Mouse (Mus musculus): Measurements from ENCODE around the gene Gys2. TPM values are rescaled to one million over a fixed set of nuclear protein-coding genes. Genes with fewer than 3 reads are reported as not detected.
A peak's percentile ranks its signal among the peaks of the same experiment; 100 is the strongest.

The Gys2 gene
- polyA plus RNA-seq, 1 experiment from 2014 or later, result 0.11 TPM

DNA sequence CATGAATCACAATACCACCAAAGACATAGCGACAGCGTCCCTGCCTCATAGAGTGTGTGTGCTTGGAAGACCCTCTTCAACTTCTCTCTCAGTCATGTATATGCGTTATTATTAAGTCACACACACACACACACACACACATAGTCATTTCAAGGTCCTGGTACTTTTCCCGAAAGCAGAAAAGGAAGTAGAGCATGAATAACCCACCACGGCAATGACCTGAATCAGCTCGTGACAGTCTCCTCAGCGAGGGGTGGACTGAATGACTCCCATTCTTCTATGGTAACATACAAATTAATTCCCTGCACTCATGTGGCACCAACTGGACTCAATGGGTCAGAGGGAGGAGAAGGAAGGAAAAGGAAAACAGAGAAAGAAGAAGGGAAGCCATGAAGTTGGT is 47.9 kb downstream of the Gys2 start:
- no peak overlapping the region for H3K4me3 ChIP-seq (ENCODE audit: low read length)
- no peak for ATAC-seq (replicated peaks; ENCODE audit: extremely low read depth, insufficient read depth, low FRiP score)
- 71% methylated on average over 7 of the region's 7 CpGs for WGBS

DNA sequence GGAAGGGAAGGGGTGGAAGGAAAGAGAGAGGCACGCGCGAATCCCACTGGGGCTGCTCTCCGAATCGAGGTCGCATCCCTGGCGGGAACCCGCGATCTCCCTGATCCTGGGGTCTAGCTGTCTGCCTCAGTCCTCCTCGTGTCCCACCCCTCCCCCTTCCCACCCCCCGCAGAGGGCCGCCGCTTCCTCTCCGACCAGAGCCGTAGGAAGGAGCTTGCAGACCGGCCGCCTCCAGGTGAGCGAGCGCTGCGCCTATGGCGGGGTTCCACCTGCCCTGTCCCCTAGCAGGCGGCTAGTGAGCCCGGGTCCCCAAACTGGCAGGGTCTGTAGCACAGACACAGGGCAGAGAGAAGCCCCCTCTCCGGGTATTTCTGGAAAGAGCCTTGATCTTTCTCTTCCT is 58.3 kb downstream of the Gys2 start:
- no peaks in the 10 kb centered on the region for H3K36me3 ChIP-seq (ENCODE audit: control insufficient read depth, insufficient read depth)
- peaks cover 3% of the 10 kb centered on the region; the same call in 1 of the 2 replicates for H3K4me1 ChIP-seq (ENCODE audit: control insufficient read depth, insufficient read depth, low read length)
- peak overlapping the region; percentile 62 for H3K4me2 ChIP-seq (ENCODE audit: low read depth, low read length)
- H3K9ac ChIP-seq (ENCODE audit: low read length), result no peak overlapping the region
- ATAC-seq (replicated peaks; ENCODE audit: extremely low read depth, insufficient read depth, low FRiP score), result no peak
- WGBS, result 1% methylated on average over 24 of the region's 24 CpGs
- H3K27me3 ChIP-seq (ENCODE audit: control insufficient read depth, insufficient read depth, low read length), result peaks cover 25% of the 10 kb centered on the region
- H3K9me3 ChIP-seq (replicated peaks; ENCODE audit: control insufficient read depth, low read length), result no peaks in the 10 kb centered on the region
- no peak overlapping the region for H3K27ac ChIP-seq (ENCODE audit: low read length)
- H3K4me3 ChIP-seq (ENCODE audit: low read length), result peak overlapping the region; percentile 42

More for the DNA sequence above, 47.9 kb downstream of the Gys2 start:
- Histone ChIP-seq H3K27ac (ENCODE audit: low read length) (no peak overlapping the region), H3K4me2 (ENCODE audit: low read depth, low read length) (no peak overlapping the region), H3K9me3 (replicated peaks; ENCODE audit: control insufficient read depth, low read length) (no peaks in the 10 kb centered on the region), H3K4me1 (ENCODE audit: control insufficient read depth, insufficient read depth, low read length) (no peaks in the 10 kb centered on the region), H3K36me3 (ENCODE audit: control insufficient read depth, insufficient read depth) (no peaks in the 10 kb centered on the region), H3K27me3 (ENCODE audit: control insufficient read depth, insufficient read depth, low read length) (no peaks in the 10 kb centered on the region), H3K9ac (ENCODE audit: low read length) (no peak overlapping the region)

DNA sequence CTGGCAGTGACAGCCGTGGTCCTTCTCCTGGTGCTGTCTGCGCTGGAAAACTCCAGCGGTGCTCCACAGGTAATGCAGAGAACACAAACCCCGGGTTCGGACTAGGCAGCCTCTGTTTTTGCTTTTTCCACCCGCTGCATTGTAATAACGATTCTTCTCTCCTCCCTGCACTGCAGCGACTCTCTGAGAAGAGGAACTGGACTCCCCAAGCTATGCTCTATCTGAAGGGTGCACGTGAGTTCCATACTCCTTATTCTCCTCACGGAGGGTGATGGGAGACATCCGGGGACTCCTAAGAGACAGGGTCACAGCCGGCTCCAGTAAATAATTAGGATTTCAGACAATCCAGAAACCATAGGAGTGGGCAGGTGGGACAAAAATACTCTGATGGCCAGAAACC is 59.1 kb downstream of the Gys2 start:
- Histone ChIP-seq H3K9me3 (replicated peaks; ENCODE audit: control insufficient read depth, low read length) (no peaks in the 10 kb centered on the region), H3K4me2 (ENCODE audit: low read depth, low read length) (no peak overlapping the region), H3K4me3 (ENCODE audit: low read length) (no peak overlapping the region), H3K27ac (ENCODE audit: low read length) (no peak overlapping the region), H3K4me1 (ENCODE audit: control insufficient read depth, insufficient read depth, low read length) (peaks cover 3% of the 10 kb centered on the region; the same call in 1 of the 2 replicates), H3K36me3 (ENCODE audit: control insufficient read depth, insufficient read depth) (no peaks in the 10 kb centered on the region), H3K27me3 (ENCODE audit: control insufficient read depth, insufficient read depth, low read length) (peaks cover 25% of the 10 kb centered on the region), H3K9ac (ENCODE audit: low read length) (no peak overlapping the region)
- 13% methylated on average over 12 of the region's 12 CpGs for WGBS
- ATAC-seq (replicated peaks; ENCODE audit: extremely low read depth, insufficient read depth, low FRiP score), result no peak

DNA sequence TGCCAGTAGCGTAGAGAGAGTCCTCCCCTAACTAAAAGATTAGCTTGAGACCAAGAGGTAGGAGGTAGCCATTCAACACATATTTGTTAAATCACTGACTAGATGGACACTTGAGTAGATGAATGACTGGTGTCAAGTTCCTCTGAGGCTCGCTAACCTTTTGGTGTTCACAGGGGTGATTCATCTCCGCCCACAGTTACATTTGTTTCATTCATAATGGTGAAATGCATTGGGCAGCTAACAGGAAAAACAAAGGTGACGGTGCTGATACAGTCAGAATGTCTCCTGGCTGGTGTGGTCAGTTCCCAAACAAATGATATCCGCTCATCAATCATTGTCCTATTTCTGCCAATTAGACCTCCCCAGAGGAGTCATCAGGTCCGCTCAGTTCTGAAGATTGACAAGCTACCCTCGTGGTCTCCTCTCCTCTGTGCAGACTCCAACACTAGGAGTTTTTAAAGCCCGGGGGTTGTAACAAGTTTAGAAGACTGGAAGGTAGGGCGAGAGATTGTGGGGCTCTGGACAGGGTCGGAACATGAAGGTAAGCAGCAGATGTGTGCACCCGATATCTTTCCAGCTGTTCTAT is 59.9 kb downstream of the Gys2 start, which contains the start of gene Spx:
Gene Spx (plus strand): TSS at position 536 of the 586 bp plus-strand sequence.
- no peak within 1 kb of the TSS for H3K4me3 ChIP-seq (ENCODE audit: low read length)
- WGBS, result 65% methylated on average over 11 of the region's 11 CpGs

DNA sequence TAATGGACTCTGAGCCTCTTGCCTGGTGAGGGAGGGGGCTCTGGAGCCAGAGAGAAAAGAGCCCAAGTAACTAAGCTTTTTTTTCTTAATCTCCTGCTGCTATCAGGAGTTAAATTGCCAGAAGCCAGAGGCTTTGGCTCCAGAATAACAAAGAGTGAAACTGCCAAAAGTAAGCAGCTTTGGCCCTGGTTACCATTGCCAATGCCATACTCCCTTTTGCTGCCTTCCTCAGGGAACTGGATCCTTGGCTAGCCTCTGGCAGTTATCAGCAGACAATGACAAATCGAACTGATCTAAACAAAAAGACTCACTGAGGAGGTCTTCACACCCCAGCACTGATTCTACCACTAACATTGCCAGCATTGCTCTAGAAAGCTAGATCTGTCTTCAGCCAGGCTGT is 61.8 kb downstream of the Gys2 start:
- Histone ChIP-seq H3K4me3 (ENCODE audit: low read length) (no peak overlapping the region), H3K27me3 (ENCODE audit: control insufficient read depth, insufficient read depth, low read length) (peaks cover 25% of the 10 kb centered on the region), H3K27ac (ENCODE audit: low read length) (no peak overlapping the region), H3K4me2 (ENCODE audit: low read depth, low read length) (no peak overlapping the region), H3K36me3 (ENCODE audit: control insufficient read depth, insufficient read depth) (no peaks in the 10 kb centered on the region), H3K4me1 (ENCODE audit: control insufficient read depth, insufficient read depth, low read length) (peaks cover 3% of the 10 kb centered on the region; the same call in 1 of the 2 replicates), H3K9ac (ENCODE audit: low read length) (no peak overlapping the region), H3K9me3 (replicated peaks; ENCODE audit: control insufficient read depth, low read length) (no peaks in the 10 kb centered on the region)
- ATAC-seq (replicated peaks; ENCODE audit: extremely low read depth, insufficient read depth, low FRiP score), result no peak
- 29% methylated on average over 1 of the region's 1 CpGs for WGBS

More for the DNA sequence above, 59.9 kb downstream of the Gys2 start, which contains the start of gene Spx:
- no peaks in the 10 kb centered on the region for H3K36me3 ChIP-seq (ENCODE audit: control insufficient read depth, insufficient read depth)
- no peak within 1 kb of the TSS for H3K4me2 ChIP-seq (ENCODE audit: low read depth, low read length)
- H3K4me1 ChIP-seq (ENCODE audit: control insufficient read depth, insufficient read depth, low read length), result peaks cover 3% of the 10 kb centered on the region; the same call in 1 of the 2 replicates
- H3K9ac ChIP-seq (ENCODE audit: low read length), result no peak within 1 kb of the TSS
- no peaks in the 10 kb centered on the region for H3K9me3 ChIP-seq (replicated peaks; ENCODE audit: control insufficient read depth, low read length)
- peaks cover 25% of the 10 kb centered on the region for H3K27me3 ChIP-seq (ENCODE audit: control insufficient read depth, insufficient read depth, low read length)
- no peak within 1 kb of the TSS for H3K27ac ChIP-seq (ENCODE audit: low read length)
- no peak for ATAC-seq (replicated peaks; ENCODE audit: extremely low read depth, insufficient read depth, low FRiP score)

DNA sequence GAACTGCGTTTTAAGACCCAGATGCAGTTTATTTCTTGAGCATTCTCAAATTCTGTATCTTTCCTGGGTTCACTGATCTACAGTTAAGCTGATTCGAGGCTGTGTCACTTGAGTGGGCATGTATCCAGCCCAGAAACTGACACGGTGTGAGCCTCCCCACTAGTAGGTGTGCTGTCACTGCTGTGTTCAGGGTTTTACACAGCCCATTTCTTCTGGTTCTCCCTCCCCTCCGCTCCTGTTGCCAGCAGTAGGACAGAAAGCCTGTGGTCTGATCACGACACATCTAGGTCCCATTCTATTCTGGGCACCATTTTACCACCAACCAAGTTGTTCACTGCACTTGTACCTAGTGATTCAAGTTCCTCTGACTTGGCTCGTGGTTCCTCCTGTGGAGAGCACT is 77.2 kb downstream of the Gys2 start:
- Histone ChIP-seq H3K27me3 (ENCODE audit: control insufficient read depth, insufficient read depth, low read length) (no peaks in the 10 kb centered on the region), H3K4me1 (ENCODE audit: control insufficient read depth, insufficient read depth, low read length) (no peaks in the 10 kb centered on the region), H3K4me2 (ENCODE audit: low read depth, low read length) (no peak overlapping the region), H3K27ac (ENCODE audit: low read length) (no peak overlapping the region), H3K4me3 (ENCODE audit: low read length) (no peak overlapping the region), H3K9me3 (replicated peaks; ENCODE audit: control insufficient read depth, low read length) (no peaks in the 10 kb centered on the region), H3K9ac (ENCODE audit: low read length) (no peak overlapping the region), H3K36me3 (ENCODE audit: control insufficient read depth, insufficient read depth) (peaks cover 27% of the 10 kb centered on the region)
- 88% methylated on average over 6 of the region's 6 CpGs for WGBS
- no peak for ATAC-seq (replicated peaks; ENCODE audit: extremely low read depth, insufficient read depth, low FRiP score)

DNA sequence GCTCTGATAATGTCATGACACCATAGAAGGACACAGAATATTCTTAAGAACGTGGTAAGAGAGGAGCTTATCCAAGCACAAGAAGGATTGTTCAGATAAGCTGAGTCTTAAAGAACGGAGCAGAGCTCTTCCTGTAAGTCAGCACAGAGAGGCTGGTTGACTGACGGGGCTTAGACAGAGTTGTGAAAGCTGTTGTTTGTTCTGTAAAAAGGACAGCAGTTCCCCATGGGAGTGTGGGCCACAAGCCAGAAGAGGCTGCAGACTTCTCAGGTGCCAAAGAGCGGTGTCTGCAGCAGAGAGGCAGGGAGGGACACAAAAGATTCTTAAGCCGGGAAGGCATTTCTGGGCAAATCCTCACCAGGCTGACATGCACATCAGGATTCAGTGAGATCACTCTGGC is 78.2 kb downstream of the Gys2 start:
- no peak overlapping the region for H3K4me2 ChIP-seq (ENCODE audit: low read depth, low read length)
- no peaks in the 10 kb centered on the region for H3K27me3 ChIP-seq (ENCODE audit: control insufficient read depth, insufficient read depth, low read length)
- H3K36me3 ChIP-seq (ENCODE audit: control insufficient read depth, insufficient read depth), result peaks cover 21% of the 10 kb centered on the region
- no peak for ATAC-seq (replicated peaks; ENCODE audit: extremely low read depth, insufficient read depth, low FRiP score)
- 78% methylated on average over 5 of the region's 5 CpGs for WGBS
- no peak overlapping the region for H3K9ac ChIP-seq (ENCODE audit: low read length)
- H3K4me1 ChIP-seq (ENCODE audit: control insufficient read depth, insufficient read depth, low read length), result no peaks in the 10 kb centered on the region
- H3K4me3 ChIP-seq (ENCODE audit: low read length), result no peak overlapping the region
- H3K9me3 ChIP-seq (replicated peaks; ENCODE audit: control insufficient read depth, low read length), result no peaks in the 10 kb centered on the region
- H3K27ac ChIP-seq (ENCODE audit: low read length), result no peak overlapping the region

DNA sequence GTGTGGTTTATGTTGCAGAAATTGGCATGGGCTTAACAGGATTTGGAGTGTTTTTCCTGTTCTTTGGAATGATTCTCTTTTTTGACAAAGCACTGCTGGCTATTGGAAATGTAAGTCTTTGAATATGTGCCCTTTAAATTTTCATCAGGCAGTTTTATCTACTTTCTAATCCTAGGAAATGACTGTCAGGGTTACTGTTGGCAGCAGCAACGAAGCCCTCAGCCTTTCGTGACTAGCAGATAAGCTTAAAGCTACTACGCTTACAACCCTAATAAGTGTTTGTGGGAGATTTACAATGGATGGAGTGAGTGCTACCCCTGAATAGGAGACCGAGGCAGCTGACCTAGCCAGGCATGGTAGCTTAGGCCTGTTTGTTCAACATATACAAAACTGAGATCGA is 80.6 kb downstream of the Gys2 start:
- no peak overlapping the region for H3K9ac ChIP-seq (ENCODE audit: low read length)
- H3K27me3 ChIP-seq (ENCODE audit: control insufficient read depth, insufficient read depth, low read length), result no peaks in the 10 kb centered on the region
- H3K4me2 ChIP-seq (ENCODE audit: low read depth, low read length), result no peak overlapping the region
- no peak overlapping the region for H3K27ac ChIP-seq (ENCODE audit: low read length)
- H3K4me1 ChIP-seq (ENCODE audit: control insufficient read depth, insufficient read depth, low read length), result peaks cover 9% of the 10 kb centered on the region
- H3K9me3 ChIP-seq (replicated peaks; ENCODE audit: control insufficient read depth, low read length), result no peaks in the 10 kb centered on the region
- no peak overlapping the region for H3K4me3 ChIP-seq (ENCODE audit: low read length)
- no peak for ATAC-seq (replicated peaks; ENCODE audit: extremely low read depth, insufficient read depth, low FRiP score)
- 60% methylated on average over 5 of the region's 5 CpGs for WGBS
- H3K36me3 ChIP-seq (ENCODE audit: control insufficient read depth, insufficient read depth), result peaks cover 21% of the 10 kb centered on the region

DNA sequence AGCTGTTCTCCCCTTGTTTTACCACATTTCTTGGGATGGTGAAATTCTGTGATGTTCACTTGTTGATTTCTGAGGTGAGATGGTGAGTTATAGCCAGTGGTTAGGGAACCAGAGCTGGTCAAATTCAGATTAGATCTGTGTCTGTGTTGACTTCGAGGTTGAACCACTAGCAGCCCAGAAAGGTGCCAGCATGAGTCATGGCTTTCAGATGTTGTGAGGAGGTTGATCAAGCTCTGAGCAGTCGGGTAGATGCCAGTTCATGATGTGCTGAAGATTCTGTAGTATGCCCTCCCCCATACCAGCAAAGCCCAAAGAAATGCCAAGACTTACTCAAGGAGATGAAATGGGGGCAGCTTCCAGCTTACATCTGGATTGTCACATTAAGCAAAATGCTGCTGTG is 83.8 kb downstream of the Gys2 start:
- no peaks in the 10 kb centered on the region for H3K27me3 ChIP-seq (ENCODE audit: control insufficient read depth, insufficient read depth, low read length)
- peaks cover 13% of the 10 kb centered on the region for H3K4me1 ChIP-seq (ENCODE audit: control insufficient read depth, insufficient read depth, low read length)
- H3K9me3 ChIP-seq (replicated peaks; ENCODE audit: control insufficient read depth, low read length), result no peaks in the 10 kb centered on the region
- H3K4me3 ChIP-seq (ENCODE audit: low read length), result no peak overlapping the region
- H3K36me3 ChIP-seq (ENCODE audit: control insufficient read depth, insufficient read depth), result 0 out of 2 replicates have a peak, but pooled peaks cover 2% of the 10 kb centered on the region
- ATAC-seq (replicated peaks; ENCODE audit: extremely low read depth, insufficient read depth, low FRiP score), result no peak
- no peak overlapping the region for H3K4me2 ChIP-seq (ENCODE audit: low read depth, low read length)
- H3K27ac ChIP-seq (ENCODE audit: low read length), result no peak overlapping the region
- WGBS, result 69% methylated on average over 2 of the region's 2 CpGs
- no peak overlapping the region for H3K9ac ChIP-seq (ENCODE audit: low read length)

All from heart, embryonic 16.5 days (tissue).